Mouse (Mus musculus) hindbrain, embryonic 14.5 days (tissue): ENCODE measurements around the gene Ccdc9b. TPM values are rescaled to one million over a fixed set of nuclear protein-coding genes. Genes with fewer than 3 reads are reported as not detected.
A peak's percentile ranks its signal among the peaks of the same experiment; 100 is the strongest.

Experiments
- ATAC-seq: fragments of 200-750 bp; cut with Nextera tagmentation; 2 replicates; pipeline ENCODE4 v1.8.0; 2017; ENCODE audit warnings: moderate number of reproducible peaks, mild to moderate bottlenecking, moderate TSS enrichment, moderate library complexity; ENCODE audit not compliant: low FRiP score
- DNase-seq: peaks from one replicate; pipeline ENCODE4 v3.0.0-alpha.2; 2015; ENCODE audit warnings: low spot score
- H3K27ac ChIP-seq: fragments of 300-500 bp; sonication (generic); 2 replicates; pipeline ENCODE4 v1.5.1; 2014; ENCODE audit warnings: mild to moderate bottlenecking, moderate library complexity
- H3K27me3 ChIP-seq: fragments of 300-500 bp; sonication (generic); 2 replicates; pipeline ENCODE4 v1.6.1; 2014; ENCODE audit warnings: mild to moderate bottlenecking, low read length, mixed read lengths; ENCODE audit not compliant: control insufficient read depth, insufficient read depth
- H3K36me3 ChIP-seq: fragments of 300-500 bp; sonication (generic); replicated peaks from 2 replicates; pipeline ENCODE4 v1.6.1; 2014; ENCODE audit not compliant: control insufficient read depth, insufficient read depth
- H3K4me1 ChIP-seq: fragments of 300-500 bp; sonication (generic); replicated peaks from 2 replicates; pipeline ENCODE4 v1.6.1; 2014; ENCODE audit warnings: antibody characterized with exemption, low read length, mixed read lengths; ENCODE audit not compliant: control insufficient read depth, insufficient read depth
- H3K4me2 ChIP-seq: fragments of 300-500 bp; sonication (generic); replicated peaks from 2 replicates; pipeline ENCODE4 v1.6.1; 2014; ENCODE audit warnings: mild to moderate bottlenecking, moderate library complexity
- H3K4me3 ChIP-seq: fragments of 300-500 bp; sonication (generic); replicated peaks from 2 replicates; pipeline ENCODE4 v1.5.1; 2014; ENCODE audit warnings: mild to moderate bottlenecking, low read length
- H3K9ac ChIP-seq: fragments of 300-500 bp; sonication (generic); 2 replicates; pipeline ENCODE4 v1.6.1; 2014
- H3K9me3 ChIP-seq: fragments of 300-500 bp; sonication (generic); 2 replicates; pipeline ENCODE4 v1.6.1; 2016; ENCODE audit warnings: low read length; ENCODE audit not compliant: control insufficient read depth
- WGBS: fragments of 180-500 bp; shearing (Covaris S2); extraction: QIAGEN DNeasy Blood & Tissue Kit; methylation state at CpG from one replicate; pipeline ENCODE4 v1.1.7; 2014; 5-methylcytosine and 5-hydroxymethylcytosine counted together
- polyA plus RNA-seq: library from polyadenylated mRNA; unstranded; fragments of >200 nt; fragmentation: Nextera tagmentation; extraction: Ambion mirVana; gene quantifications from 2 replicates; pipeline ENCODE4 v1.2.1, GENCODE M21; 2014

The Ccdc9b gene
- polyA plus RNA-seq, 1 experiment from 2014 or later = 0.87 TPM

- DNase-seq (no peak), ATAC-seq (no peak)
- WGBS = 59% methylated on average over 4 of the region's 4 CpGs
- no peaks in the 10 kb centered on the region for H3K4me1 ChIP-seq
- no peak overlapping the region for H3K4me3 ChIP-seq
- no peak overlapping the region for H3K27ac ChIP-seq
- H3K9ac ChIP-seq = no peak overlapping the region
- H3K9me3 ChIP-seq = no peaks in the 10 kb centered on the region
- H3K36me3 ChIP-seq = no peaks in the 10 kb centered on the region
- no peak overlapping the region for H3K4me2 ChIP-seq
- peaks cover 20% of the 10 kb centered on the region; the same call in 1 of the 2 replicates for H3K27me3 ChIP-seq
Observed at GRCm38 (mm10) chr2:118729194-118729593, 33.3 kb downstream of the Ccdc9b start.

GRCm38 (mm10) chr2:118728337-118728736, 34.1 kb downstream of the Ccdc9b start, which contains the start of gene Plcb2:
Plcb2 (minus strand) TSS chr2:118728438.
- DNase-seq (no peak), ATAC-seq (0 out of 2 replicates have a peak, but pooled peaks have one; percentile 27)
- Histone ChIP-seq H3K27ac (no peak within 1 kb of the TSS), H3K4me3 (no peak within 1 kb of the TSS), H3K27me3 (peaks cover 20% of the 10 kb centered on the region; the same call in 1 of the 2 replicates), H3K4me2 (no peak within 1 kb of the TSS), H3K36me3 (no peaks in the 10 kb centered on the region), H3K4me1 (no peaks in the 10 kb centered on the region), H3K9ac (no peak within 1 kb of the TSS), H3K9me3 (no peaks in the 10 kb centered on the region)
- 22% methylated on average over 7 of the region's 7 CpGs for WGBS

GRCm38 (mm10) chr2:118727911-118728310, 34.5 kb downstream of the Ccdc9b start:
- H3K4me3 ChIP-seq = no peak overlapping the region
- ATAC-seq (no peak), DNase-seq (no peak)
- no peaks in the 10 kb centered on the region for H3K36me3 ChIP-seq
- no peaks in the 10 kb centered on the region for H3K4me1 ChIP-seq
- H3K27me3 ChIP-seq = peaks cover 20% of the 10 kb centered on the region; the same call in 1 of the 2 replicates
- no peak overlapping the region for H3K4me2 ChIP-seq
- no peak overlapping the region for H3K27ac ChIP-seq
- H3K9ac ChIP-seq = no peak overlapping the region
- 31% methylated on average over 9 of the region's 9 CpGs for WGBS
- no peaks in the 10 kb centered on the region for H3K9me3 ChIP-seq

- WGBS = 85% methylated on average over 2 of the region's 2 CpGs
- no peak for DNase-seq
- peaks cover 20% of the 10 kb centered on the region; the same call in 1 of the 2 replicates for H3K27me3 ChIP-seq
- no peak overlapping the region for H3K4me2 ChIP-seq
- H3K36me3 ChIP-seq = no peaks in the 10 kb centered on the region
- no peak overlapping the region for H3K9ac ChIP-seq
- no peaks in the 10 kb centered on the region for H3K9me3 ChIP-seq
- H3K4me1 ChIP-seq = no peaks in the 10 kb centered on the region
- ATAC-seq = no peak
- no peak overlapping the region for H3K27ac ChIP-seq
- no peak overlapping the region for H3K4me3 ChIP-seq
Observed at GRCm38 (mm10) chr2:118726873-118727272, 35.6 kb downstream of the Ccdc9b start.

- no peak for ATAC-seq
- 84% methylated on average over 4 of the region's 4 CpGs for WGBS
Observed at GRCm38 (mm10) chr2:118725511-118725910, 37.0 kb downstream of the Ccdc9b start.

GRCm38 (mm10) chr2:118723693-118724486, 38.6 kb downstream of the Ccdc9b start:
- ATAC-seq (no peak), DNase-seq (no peak)
- Histone ChIP-seq H3K9me3 (no peaks in the 10 kb centered on the region), H3K4me3 (no peak overlapping the region), H3K27me3 (peaks cover 11% of the 10 kb centered on the region; the same call in 1 of the 2 replicates), H3K4me1 (no peaks in the 10 kb centered on the region), H3K27ac (no peak overlapping the region), H3K4me2 (no peak overlapping the region), H3K36me3 (no peaks in the 10 kb centered on the region), H3K9ac (no peak overlapping the region)
- 83% methylated on average over 15 of the region's 15 CpGs for WGBS

More at GRCm38 (mm10) chr2:118725511-118725910, 37.0 kb downstream of the Ccdc9b start:
- no peak for DNase-seq
- no peak overlapping the region for H3K9ac ChIP-seq
- H3K4me2 ChIP-seq = no peak overlapping the region
- no peaks in the 10 kb centered on the region for H3K9me3 ChIP-seq
- H3K27ac ChIP-seq = no peak overlapping the region
- H3K27me3 ChIP-seq = peaks cover 20% of the 10 kb centered on the region; the same call in 1 of the 2 replicates
- H3K36me3 ChIP-seq = no peaks in the 10 kb centered on the region
- H3K4me3 ChIP-seq = no peak overlapping the region
- no peaks in the 10 kb centered on the region for H3K4me1 ChIP-seq

GRCm38 (mm10) chr2:118716677-118717076, 45.8 kb downstream of the Ccdc9b start:
- Histone ChIP-seq H3K9ac (no peak overlapping the region), H3K9me3 (no peaks in the 10 kb centered on the region)
- 86% methylated on average over 5 of the region's 5 CpGs for WGBS

GRCm38 (mm10) chr2:118714230-118714629, 48.2 kb downstream of the Ccdc9b start:
- 18% methylated on average over 4 of the region's 4 CpGs for WGBS
- Histone ChIP-seq H3K4me3 (no peak overlapping the region), H3K4me1 (peaks cover 9% of the 10 kb centered on the region), H3K9ac (no peak overlapping the region), H3K27ac (no peak overlapping the region), H3K27me3 (peaks cover 33% of the 10 kb centered on the region), H3K9me3 (no peaks in the 10 kb centered on the region), H3K4me2 (no peak overlapping the region), H3K36me3 (no peaks in the 10 kb centered on the region)
- ATAC-seq = peak; percentile 56
- DNase-seq = peak; percentile 53

More at GRCm38 (mm10) chr2:118716677-118717076, 45.8 kb downstream of the Ccdc9b start:
- Histone ChIP-seq H3K27ac (no peak overlapping the region), H3K4me3 (no peak overlapping the region), H3K27me3 (peaks cover 12% of the 10 kb centered on the region), H3K36me3 (no peaks in the 10 kb centered on the region), H3K4me1 (peaks cover 4% of the 10 kb centered on the region; the same call in 1 of the 2 replicates), H3K4me2 (no peak overlapping the region)
- DNase-seq = no peak
- ATAC-seq = no peak

- peaks cover 9% of the 10 kb centered on the region for H3K4me1 ChIP-seq
- H3K27ac ChIP-seq = no peak overlapping the region
- H3K9me3 ChIP-seq = no peaks in the 10 kb centered on the region
- WGBS = 86% methylated on average over 6 of the region's 6 CpGs
- H3K27me3 ChIP-seq = peaks cover 39% of the 10 kb centered on the region
- no peak overlapping the region for H3K4me2 ChIP-seq
- no peak overlapping the region for H3K4me3 ChIP-seq
- ATAC-seq (no peak), DNase-seq (no peak)
- no peak overlapping the region for H3K9ac ChIP-seq
- H3K36me3 ChIP-seq = no peaks in the 10 kb centered on the region
Observed at GRCm38 (mm10) chr2:118713631-118714030, 48.8 kb downstream of the Ccdc9b start.
